Mouse (Mus musculus): ENCODE results near the gene Plin3. TPM values are rescaled to one million over a fixed set of nuclear protein-coding genes. Genes with fewer than 3 reads are reported as not detected.

Gene Plin3
- polyA plus RNA-seq, 1 experiment from 2014 or later, result 12.3 TPM

DNA sequence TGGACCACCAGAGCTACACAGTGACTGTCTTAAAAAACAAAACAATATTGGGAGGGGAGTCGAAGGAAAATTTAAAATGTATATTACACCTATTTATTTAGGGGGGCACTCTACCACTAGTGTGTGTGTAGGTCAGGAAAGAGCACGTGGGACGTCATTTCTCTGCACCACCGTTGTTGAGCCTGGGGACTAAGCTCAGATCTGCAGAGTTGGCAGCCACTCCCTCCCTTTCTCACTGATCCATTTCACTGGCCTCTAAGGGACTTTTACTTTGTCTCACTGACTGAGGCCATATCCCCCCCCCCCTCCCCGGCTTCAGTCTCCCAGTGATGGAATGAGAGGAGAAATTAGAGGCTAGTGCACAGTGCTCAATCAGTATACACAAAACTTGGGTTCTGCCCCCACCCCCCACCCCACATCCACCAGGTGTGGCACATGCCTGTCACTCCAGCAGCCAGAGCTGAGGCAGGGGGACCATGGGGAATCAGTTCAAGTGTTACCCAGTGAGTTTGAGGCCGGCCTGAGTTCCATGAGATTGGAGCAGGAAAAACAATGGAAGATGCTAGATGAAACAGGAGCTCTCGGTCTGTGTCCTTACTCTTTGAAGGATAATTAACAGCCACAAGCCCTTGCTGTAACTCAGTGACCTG, 722 bp downstream of the Plin3 start:
- no peak overlapping the region for H3K27ac ChIP-seq (ENCODE audit: low read length)
- no peak for ATAC-seq
- no peaks in the 10 kb centered on the region for H3K9me3 ChIP-seq (replicated peaks; ENCODE audit: control insufficient read depth, low read length, poor library complexity, severe bottlenecking)
- H3K4me2 ChIP-seq (ENCODE audit: low read length), result no peak overlapping the region
- no peak overlapping the region for H3K9ac ChIP-seq (ENCODE audit: low read depth, low read length)
- no peak overlapping the region for H3K4me3 ChIP-seq (ENCODE audit: low read depth, low read length)
- H3K36me3 ChIP-seq (ENCODE audit: control insufficient read depth, insufficient read depth, low read length), result no peaks in the 10 kb centered on the region
- 52% methylated on average over 7 of the region's 7 CpGs for WGBS
- H3K4me1 ChIP-seq (ENCODE audit: control insufficient read depth, insufficient read depth, low read length), result peaks cover 18% of the 10 kb centered on the region
- no peaks in the 10 kb centered on the region for H3K27me3 ChIP-seq (ENCODE audit: control insufficient read depth, insufficient read depth, low read depth, low read length)

DNA sequence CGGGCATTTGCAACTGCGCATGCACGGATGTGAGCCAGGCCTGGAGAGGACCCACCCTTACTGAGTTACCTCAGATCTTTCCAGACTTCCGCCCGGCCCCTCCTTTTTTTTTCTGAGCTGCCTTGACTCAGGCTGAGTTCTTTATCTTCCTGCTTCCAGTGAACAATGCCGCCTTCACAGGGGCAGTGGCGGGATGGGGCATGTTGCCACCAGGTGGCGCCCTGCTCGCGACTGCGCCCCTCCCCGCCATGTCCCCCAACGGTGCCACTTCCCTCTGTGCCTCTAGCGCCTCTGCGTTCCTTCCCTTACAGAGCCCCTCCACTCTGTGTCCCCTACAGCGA, 1.5 kb downstream of the Plin3 start:
- peak overlapping the region; percentile 45 for H3K4me2 ChIP-seq (ENCODE audit: low read length)

DNA sequence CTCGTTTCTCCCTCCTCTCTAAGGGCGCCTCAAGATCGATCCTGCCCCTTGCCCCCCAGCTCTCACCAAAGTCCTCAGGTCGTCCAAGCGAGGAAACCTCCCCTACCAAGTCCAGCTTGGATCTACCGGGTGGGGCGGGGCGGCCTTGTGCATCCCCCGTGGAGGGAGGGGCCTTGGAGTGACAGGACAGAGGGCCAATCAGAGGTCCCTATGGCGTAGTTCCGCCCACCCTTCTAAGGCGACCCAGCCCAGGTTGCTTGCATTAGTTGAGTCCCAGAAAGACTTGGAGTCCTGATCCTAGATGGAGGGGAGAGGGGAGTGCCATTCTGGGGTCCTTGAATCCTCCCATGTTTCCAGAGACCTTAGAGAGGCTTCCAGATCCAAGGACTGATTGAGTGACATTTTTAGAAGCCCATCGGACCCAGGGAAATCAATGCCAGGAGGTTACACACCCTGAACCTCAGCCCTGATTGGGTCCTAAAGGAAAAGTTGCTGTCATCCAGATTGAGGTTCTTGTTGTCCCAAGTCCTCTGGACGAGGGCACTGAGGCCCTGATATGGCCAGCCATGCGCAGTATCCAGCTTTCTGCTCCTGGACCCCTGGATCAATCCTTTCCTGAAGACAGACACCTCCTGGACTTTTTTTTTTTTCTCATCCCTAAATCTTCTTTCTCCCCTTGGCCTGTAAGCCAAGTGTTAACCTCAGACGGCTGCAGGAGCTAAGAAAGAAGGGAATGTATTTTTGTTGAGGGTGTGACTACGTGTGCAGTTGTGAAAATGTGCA, 2.1 kb downstream of the Plin3 start:
- Histone ChIP-seq H3K27ac (ENCODE audit: low read length) (peak overlapping the region; percentile 7), H3K36me3 (ENCODE audit: control insufficient read depth, insufficient read depth, low read length) (no peaks in the 10 kb centered on the region), H3K4me2 (ENCODE audit: low read length) (peak overlapping the region; percentile 45), H3K9ac (ENCODE audit: low read depth, low read length) (peak overlapping the region; percentile 21; the same call in 1 of the 2 replicates), H3K4me1 (ENCODE audit: control insufficient read depth, insufficient read depth, low read length) (peaks cover 18% of the 10 kb centered on the region), H3K4me3 (ENCODE audit: low read depth, low read length) (peak overlapping the region; percentile 22), H3K9me3 (replicated peaks; ENCODE audit: control insufficient read depth, low read length, poor library complexity, severe bottlenecking) (no peaks in the 10 kb centered on the region), H3K27me3 (ENCODE audit: control insufficient read depth, insufficient read depth, low read depth, low read length) (no peaks in the 10 kb centered on the region)
- WGBS, result 3% methylated on average over 17 of the region's 17 CpGs
- ATAC-seq, result peak; percentile 52

More for the DNA sequence above, 1.5 kb downstream of the Plin3 start:
- H3K27me3 ChIP-seq (ENCODE audit: control insufficient read depth, insufficient read depth, low read depth, low read length), result no peaks in the 10 kb centered on the region
- peak overlapping the region; percentile 14; the same call in 1 of the 2 replicates for H3K27ac ChIP-seq (ENCODE audit: low read length)
- H3K4me3 ChIP-seq (ENCODE audit: low read depth, low read length), result peak overlapping the region; percentile 20; the same call in 1 of the 2 replicates
- 1% methylated on average over 16 of the region's 16 CpGs for WGBS
- no peaks in the 10 kb centered on the region for H3K36me3 ChIP-seq (ENCODE audit: control insufficient read depth, insufficient read depth, low read length)
- H3K4me1 ChIP-seq (ENCODE audit: control insufficient read depth, insufficient read depth, low read length), result peaks cover 18% of the 10 kb centered on the region
- H3K9ac ChIP-seq (ENCODE audit: low read depth, low read length), result peak overlapping the region; percentile 56; the same call in 1 of the 2 replicates
- ATAC-seq, result peak; percentile 79
- no peaks in the 10 kb centered on the region for H3K9me3 ChIP-seq (replicated peaks; ENCODE audit: control insufficient read depth, low read length, poor library complexity, severe bottlenecking)

DNA sequence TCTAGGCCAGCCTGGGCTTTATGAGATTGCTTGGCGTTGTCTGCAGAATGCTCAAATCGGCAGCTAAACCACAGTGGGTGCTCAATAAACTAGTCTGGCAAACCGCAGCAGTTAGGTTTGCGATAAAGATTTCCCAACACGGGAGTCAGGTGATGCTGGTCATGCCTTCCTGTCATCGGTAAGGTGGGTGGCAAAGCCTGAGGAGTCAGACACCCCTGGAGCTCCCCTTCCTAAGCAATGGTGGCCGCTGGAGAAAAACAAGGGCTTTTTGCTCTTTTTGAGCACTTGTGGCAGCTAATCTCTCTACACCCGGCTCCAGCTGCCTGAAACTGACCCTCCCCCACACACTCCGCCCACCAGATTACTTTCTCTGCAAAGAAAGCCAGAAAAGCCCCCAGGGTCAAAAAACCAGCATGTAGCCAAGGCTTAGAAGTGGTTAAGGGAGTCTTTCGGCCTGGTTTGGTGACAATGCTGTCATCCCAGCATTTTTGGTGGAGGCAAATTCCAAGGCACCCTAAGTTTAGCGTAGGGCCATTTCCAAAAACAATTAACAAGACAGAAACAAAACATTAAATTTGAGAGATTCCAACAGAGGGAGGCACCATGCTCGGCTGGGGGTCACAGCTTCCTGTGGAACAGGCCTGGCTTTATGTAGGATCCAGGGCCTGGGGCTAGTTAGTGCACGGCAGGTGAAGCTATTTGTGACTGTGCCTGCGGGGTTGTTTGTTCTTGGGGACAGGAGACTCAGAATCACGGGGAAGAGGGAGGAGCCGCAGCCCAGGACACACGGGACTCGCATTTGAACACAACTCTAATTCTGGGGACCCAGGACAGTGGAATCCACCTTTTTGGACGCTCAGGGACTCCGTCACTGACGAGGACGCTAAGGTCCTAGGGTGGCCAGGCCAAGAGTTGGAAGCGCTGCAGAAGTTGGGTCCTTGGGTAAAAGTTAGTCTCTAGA, 3.0 kb downstream of the Plin3 start:
- ATAC-seq, result no peak
- Histone ChIP-seq H3K36me3 (ENCODE audit: control insufficient read depth, insufficient read depth, low read length) (no peaks in the 10 kb centered on the region), H3K27me3 (ENCODE audit: control insufficient read depth, insufficient read depth, low read depth, low read length) (no peaks in the 10 kb centered on the region), H3K9me3 (replicated peaks; ENCODE audit: control insufficient read depth, low read length, poor library complexity, severe bottlenecking) (no peaks in the 10 kb centered on the region), H3K4me2 (ENCODE audit: low read length) (peak overlapping the region; percentile 45), H3K27ac (ENCODE audit: low read length) (peak overlapping the region; percentile 5), H3K4me3 (ENCODE audit: low read depth, low read length) (peak overlapping the region; percentile 22), H3K4me1 (ENCODE audit: control insufficient read depth, insufficient read depth, low read length) (peaks cover 18% of the 10 kb centered on the region), H3K9ac (ENCODE audit: low read depth, low read length) (peak overlapping the region; percentile 26)
- WGBS, result 5% methylated on average over 23 of the region's 23 CpGs

DNA sequence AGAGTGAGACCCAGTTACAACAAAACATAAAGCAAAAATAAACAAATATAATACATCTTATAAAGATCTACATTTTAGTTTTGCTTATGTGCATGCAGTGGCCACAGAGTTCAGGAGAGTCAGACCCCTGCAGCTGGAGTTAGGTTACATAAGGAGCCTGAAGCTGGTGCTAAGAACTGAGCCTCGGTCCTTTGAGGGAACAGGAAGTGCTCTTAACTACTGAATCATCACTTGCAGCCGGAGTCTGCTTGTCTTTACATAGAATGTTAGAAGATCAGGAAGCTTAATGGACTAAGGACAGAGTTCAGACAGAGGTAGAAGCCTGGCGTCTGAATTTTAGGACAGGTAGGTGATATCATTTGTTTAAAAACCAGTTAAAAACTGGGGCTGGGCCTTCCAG, 3.8 kb downstream of the Plin3 start:
- H3K27ac ChIP-seq (ENCODE audit: low read length), result no peak overlapping the region
- H3K9ac ChIP-seq (ENCODE audit: low read depth, low read length), result no peak overlapping the region
- H3K27me3 ChIP-seq (ENCODE audit: control insufficient read depth, insufficient read depth, low read depth, low read length), result no peaks in the 10 kb centered on the region
- 40% methylated on average over 3 of the region's 3 CpGs for WGBS
- H3K4me1 ChIP-seq (ENCODE audit: control insufficient read depth, insufficient read depth, low read length), result peaks cover 18% of the 10 kb centered on the region
- no peaks in the 10 kb centered on the region for H3K36me3 ChIP-seq (ENCODE audit: control insufficient read depth, insufficient read depth, low read length)
- H3K4me3 ChIP-seq (ENCODE audit: low read depth, low read length), result no peak overlapping the region
- no peaks in the 10 kb centered on the region for H3K9me3 ChIP-seq (replicated peaks; ENCODE audit: control insufficient read depth, low read length, poor library complexity, severe bottlenecking)
- no peak for ATAC-seq
- no peak overlapping the region for H3K4me2 ChIP-seq (ENCODE audit: low read length)

DNA sequence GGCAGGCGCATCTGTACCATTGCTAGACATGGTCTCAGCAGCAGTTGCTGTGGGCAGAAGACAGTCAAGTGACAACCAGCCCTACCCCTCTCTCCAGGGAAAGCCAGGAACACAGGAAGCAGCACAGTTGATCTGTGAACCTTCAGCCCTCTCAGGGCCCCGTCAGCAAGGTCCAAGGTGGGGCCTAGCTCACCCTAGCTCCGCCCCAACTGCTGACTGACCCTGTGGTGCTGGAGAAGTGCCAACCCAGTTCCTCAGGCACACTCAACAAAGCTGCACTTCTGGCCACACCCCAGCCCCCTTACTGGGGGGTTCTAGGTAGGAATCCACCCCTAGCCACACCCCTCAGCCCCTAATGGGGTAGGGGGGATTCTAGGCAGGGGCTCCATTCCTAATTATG, 4.8 kb downstream of the Plin3 start:
- Histone ChIP-seq H3K4me2 (ENCODE audit: low read length) (no peak overlapping the region), H3K4me1 (ENCODE audit: control insufficient read depth, insufficient read depth, low read length) (peaks cover 18% of the 10 kb centered on the region)
- no peak for ATAC-seq

DNA sequence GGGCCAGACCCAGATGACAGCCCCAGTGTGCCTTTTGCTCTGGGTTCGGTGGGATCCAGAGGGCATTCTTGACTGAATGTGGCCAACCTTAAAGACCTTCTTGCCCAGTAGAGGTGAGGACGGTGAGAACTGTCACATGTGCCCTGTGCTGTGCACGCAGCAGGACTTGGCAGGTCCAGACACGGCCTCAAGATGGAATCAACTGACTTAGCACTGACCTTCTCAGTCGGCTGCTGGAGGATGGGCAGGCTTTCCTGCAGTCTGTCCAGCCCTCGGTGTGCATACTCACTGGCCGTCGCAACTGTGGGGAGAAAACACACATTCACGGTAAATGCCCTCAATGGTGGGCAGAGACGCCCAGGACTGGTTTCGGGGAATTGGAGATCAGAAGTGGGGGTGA, 6.7 kb downstream of the Plin3 start:
- no peaks in the 10 kb centered on the region for H3K36me3 ChIP-seq (ENCODE audit: control insufficient read depth, insufficient read depth, low read length)
- H3K9ac ChIP-seq (ENCODE audit: low read depth, low read length), result no peak overlapping the region
- WGBS, result 91% methylated on average over 11 of the region's 11 CpGs
- ATAC-seq, result no peak
- H3K9me3 ChIP-seq (replicated peaks; ENCODE audit: control insufficient read depth, low read length, poor library complexity, severe bottlenecking), result no peaks in the 10 kb centered on the region
- no peak overlapping the region for H3K27ac ChIP-seq (ENCODE audit: low read length)
- no peak overlapping the region for H3K4me3 ChIP-seq (ENCODE audit: low read depth, low read length)
- H3K27me3 ChIP-seq (ENCODE audit: control insufficient read depth, insufficient read depth, low read depth, low read length), result no peaks in the 10 kb centered on the region
- peaks cover 15% of the 10 kb centered on the region for H3K4me1 ChIP-seq (ENCODE audit: control insufficient read depth, insufficient read depth, low read length)
- no peak overlapping the region for H3K4me2 ChIP-seq (ENCODE audit: low read length)

More for the DNA sequence above, 4.8 kb downstream of the Plin3 start:
- Histone ChIP-seq H3K9me3 (replicated peaks; ENCODE audit: control insufficient read depth, low read length, poor library complexity, severe bottlenecking) (no peaks in the 10 kb centered on the region), H3K36me3 (ENCODE audit: control insufficient read depth, insufficient read depth, low read length) (no peaks in the 10 kb centered on the region), H3K4me3 (ENCODE audit: low read depth, low read length) (no peak overlapping the region), H3K27ac (ENCODE audit: low read length) (no peak overlapping the region), H3K27me3 (ENCODE audit: control insufficient read depth, insufficient read depth, low read depth, low read length) (no peaks in the 10 kb centered on the region), H3K9ac (ENCODE audit: low read depth, low read length) (no peak overlapping the region)
- WGBS, result 69% methylated on average over 3 of the region's 3 CpGs

DNA sequence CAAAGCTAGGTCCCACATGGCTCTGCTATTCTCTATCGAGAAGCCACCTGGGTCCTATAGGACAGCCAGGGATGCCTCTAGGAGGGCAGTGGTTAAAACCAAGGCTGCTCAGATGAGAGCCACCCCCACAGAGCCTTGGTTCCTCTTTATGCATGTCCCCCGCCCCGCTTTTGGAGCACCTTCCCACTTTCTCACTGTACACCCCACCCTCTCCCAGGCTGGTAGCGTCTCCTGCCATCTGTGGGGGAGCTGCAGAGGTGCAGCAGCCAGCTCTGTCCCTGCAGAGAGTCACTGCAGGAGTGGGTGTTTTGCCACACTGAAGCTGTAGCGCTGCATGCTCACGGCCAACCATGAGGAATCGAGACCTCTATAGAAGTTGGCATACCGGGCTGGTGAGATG, 9.4 kb downstream of the Plin3 start:
- H3K4me2 ChIP-seq (ENCODE audit: low read length), result no peak overlapping the region
- H3K9me3 ChIP-seq (replicated peaks; ENCODE audit: control insufficient read depth, low read length, poor library complexity, severe bottlenecking), result no peaks in the 10 kb centered on the region
- no peaks in the 10 kb centered on the region for H3K27me3 ChIP-seq (ENCODE audit: control insufficient read depth, insufficient read depth, low read depth, low read length)
- no peaks in the 10 kb centered on the region for H3K36me3 ChIP-seq (ENCODE audit: control insufficient read depth, insufficient read depth, low read length)
- H3K27ac ChIP-seq (ENCODE audit: low read length), result no peak overlapping the region
- ATAC-seq, result no peak
- H3K9ac ChIP-seq (ENCODE audit: low read depth, low read length), result no peak overlapping the region
- WGBS, result 97% methylated on average over 8 of the region's 8 CpGs
- H3K4me3 ChIP-seq (ENCODE audit: low read depth, low read length), result no peak overlapping the region
- H3K4me1 ChIP-seq (ENCODE audit: control insufficient read depth, insufficient read depth, low read length), result no peaks in the 10 kb centered on the region

All from midbrain, embryonic 16.5 days (tissue).